Mouse (Mus musculus) gastrocnemius, adult 2 months (tissue): ENCODE data around the gene Myo9a. TPM values are rescaled to one million over a fixed set of nuclear protein-coding genes. Genes with fewer than 3 reads are reported as not detected.
"Not testable (repeated sequence)": the region's sequence is repeated elsewhere in the genome, so short reads cannot be mapped to it uniquely, and the experiment has no call there.

Source experiments
- DNase-seq: peaks from one replicate; pipeline ENCODE4 v3.0.0; 2022
- H3K27ac ChIP-seq: fragments of 200-600 bp; 2 replicates; pipeline ENCODE4 v1.8.1; 2022; ENCODE audit warnings: mild to moderate bottlenecking
- H3K4me3 ChIP-seq: fragments of 200-600 bp; 2 replicates; pipeline ENCODE4 v1.8.1; 2022; ENCODE audit warnings: mild to moderate bottlenecking, moderate library complexity
- CTCF ChIP-seq: fragments of 200-600 bp; IDR thresholded peaks from 2 replicates; pipeline ENCODE4 v1.8.1; 2022; ENCODE audit warnings: antibody characterized with exemption, mild to moderate bottlenecking, moderate library complexity
- intact Hi-C: fragments of 180-260 bp; cut with DNase I; formaldehyde crosslinking; loops from one replicate; pipeline ENCODE4 v1.15.1; 2025
- total RNA-seq, 2 experiments: library from RNA; stranded (reverse); gene quantifications; 2 replicates each; pipeline ENCODE4 v1.2.3; 2021

Gene Myo9a
- total RNA-seq, 2 experiments from 2014 or later: 9.3 to 10.7 TPM

DNA sequence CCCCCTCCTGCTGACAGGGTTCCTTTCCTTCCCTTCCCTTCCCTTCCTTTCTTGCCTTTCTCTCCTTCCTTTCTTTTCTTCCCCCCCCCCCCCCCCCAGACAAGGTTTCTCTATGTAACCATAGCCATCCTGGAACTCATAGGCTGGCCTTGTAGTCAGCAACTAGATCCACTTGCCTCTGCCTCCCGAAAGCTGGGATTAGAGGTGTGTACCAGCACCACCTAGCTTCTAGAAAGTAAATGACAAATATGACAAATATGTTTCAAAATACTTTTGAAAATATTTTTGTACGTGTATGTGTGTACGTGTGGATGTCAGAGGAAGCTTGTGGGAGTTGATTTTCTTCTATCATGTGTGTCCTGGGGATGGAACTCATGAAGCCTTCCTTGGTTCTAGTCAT lies 9.8 kb downstream of the Myo9a start:
- peak; percentile 21 for DNase-seq
- Histone ChIP-seq H3K27ac (no peak overlapping the region), H3K4me3 (no peak overlapping the region)
- intact Hi-C loops: no loop called here
- TF ChIP-seq CTCF: peak; percentile 53

DNA sequence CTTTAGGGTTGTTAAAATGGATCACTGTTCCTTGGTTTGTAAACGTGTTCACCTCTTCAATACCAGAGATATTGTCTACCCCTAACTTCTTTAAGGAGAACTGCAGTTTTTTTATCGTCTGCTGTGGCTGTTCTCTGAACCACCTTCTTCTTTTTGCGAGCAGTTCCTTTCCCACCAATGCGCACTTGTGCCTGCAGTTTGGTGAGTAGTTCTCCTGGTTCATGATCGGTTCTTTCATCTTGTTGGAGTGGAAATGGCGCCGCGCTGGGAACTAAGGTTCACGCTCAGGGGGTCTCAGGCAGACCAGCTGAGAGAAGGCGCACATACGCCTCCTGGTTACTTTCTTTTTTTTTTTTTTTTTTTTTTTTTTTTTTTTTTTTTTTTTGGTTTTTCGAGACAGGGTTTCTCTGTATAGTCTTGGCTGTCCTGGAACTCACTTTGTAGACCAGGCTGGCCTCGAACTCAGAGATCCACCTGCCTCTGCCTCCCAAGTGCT lies 16.3 kb downstream of the Myo9a start:
- DNase-seq, H3K4me3 ChIP-seq, H3K27ac ChIP-seq, intact Hi-C loops: not testable (repeated sequence)

DNA sequence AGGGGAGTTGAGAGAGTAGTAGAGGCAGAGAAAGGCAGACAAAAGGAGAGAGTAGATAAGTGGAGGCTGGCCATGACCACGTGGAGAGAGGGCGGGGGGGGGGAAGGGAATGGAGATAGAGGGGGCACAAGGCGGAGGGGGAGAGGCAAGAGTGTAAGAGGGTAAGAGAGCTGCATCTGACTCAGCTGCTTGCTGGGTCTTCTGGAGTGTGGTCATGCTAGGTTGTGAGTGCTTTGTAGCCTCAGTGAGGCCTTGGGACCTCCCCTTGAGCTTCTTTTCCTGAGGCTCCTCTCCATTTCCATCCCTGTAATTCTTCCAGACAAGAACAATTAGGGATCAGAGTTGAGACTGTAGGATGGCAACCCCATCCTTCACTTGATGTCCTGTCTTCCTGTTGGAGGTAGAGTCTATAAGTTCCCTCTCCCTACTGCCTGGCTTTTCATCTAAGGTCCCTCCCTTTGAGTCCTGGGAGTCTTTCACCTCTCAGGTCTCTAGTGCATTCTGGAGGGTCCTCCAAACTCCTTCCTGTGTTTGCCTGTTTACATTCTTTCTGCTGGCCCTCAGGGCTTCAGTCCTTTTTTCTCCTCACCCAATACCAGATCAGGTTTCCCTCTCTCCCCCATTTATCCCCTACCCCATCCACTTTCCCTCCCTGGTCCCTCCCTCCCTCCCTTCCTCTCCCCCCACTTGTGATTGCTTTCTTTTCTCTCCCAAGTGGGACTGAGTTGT lies 55.5 kb downstream of the Myo9a start:
- intact Hi-C loops, H3K4me3 ChIP-seq, H3K27ac ChIP-seq, DNase-seq: not testable (repeated sequence)

DNA sequence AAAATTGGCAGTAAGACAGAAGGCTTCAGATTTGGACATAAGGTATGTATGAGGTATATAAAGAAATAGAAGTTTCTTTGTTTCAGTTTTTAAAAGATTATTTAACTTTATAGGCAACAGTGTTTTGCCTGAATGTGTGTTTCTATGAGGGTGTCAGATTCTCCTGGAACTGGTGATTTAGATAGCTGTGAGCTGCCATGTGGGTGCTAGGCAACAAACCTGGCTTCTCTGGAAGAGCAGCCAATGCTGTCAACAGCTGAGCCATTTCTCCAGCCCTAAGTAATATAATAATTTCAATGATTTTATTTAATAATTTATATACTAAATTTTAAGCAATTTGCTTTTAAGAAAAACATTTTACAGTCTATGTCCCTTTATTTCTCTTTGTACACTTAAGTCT lies 133.9 kb downstream of the Myo9a start:
- Histone ChIP-seq H3K4me3 (no peak overlapping the region), H3K27ac (no peak overlapping the region)
- DNase-seq: no peak
- intact Hi-C loops: no loop called here
- no peak for TF ChIP-seq CTCF

DNA sequence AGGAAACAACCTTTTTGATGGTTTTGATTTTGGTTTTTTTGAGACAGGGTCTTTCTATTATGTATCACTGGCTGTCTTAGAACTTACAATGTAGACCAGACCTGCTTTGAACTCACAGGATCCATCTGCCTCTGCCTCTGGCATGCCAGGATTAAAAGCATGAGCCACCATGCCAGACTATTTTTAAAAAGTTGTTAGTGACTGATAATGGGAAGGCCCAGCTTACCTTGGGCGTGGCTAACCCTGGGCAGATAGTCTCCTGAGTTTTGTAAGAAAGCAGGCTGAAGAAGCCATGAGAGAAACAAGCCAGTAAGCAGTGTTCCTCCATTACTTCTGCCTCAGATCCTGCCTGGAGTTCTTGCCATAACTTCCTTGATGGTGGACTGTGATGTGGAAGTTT lies 152.7 kb downstream of the Myo9a start:
- intact Hi-C loops: no loop called here
- Histone ChIP-seq H3K27ac (no peak overlapping the region), H3K4me3 (no peak overlapping the region)
- no peak for TF ChIP-seq CTCF
- no peak for DNase-seq

DNA sequence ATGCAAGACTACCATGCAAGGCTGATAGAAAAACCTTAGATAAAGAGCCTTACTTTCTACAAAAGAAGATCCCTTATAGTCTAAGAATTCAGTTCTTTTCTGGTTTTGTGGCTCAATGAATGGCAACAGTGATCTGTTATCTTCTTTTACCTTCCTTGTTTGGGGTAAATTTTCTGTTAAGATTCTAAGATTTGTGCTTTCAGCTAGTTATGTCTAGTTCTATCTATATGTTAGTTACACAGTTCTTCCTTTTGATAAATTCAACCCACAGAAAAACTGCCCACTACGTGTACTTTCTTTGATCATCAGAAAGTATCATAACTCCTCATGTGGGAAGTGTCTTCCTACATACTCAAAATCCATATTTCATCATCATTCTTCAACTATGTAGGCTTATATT lies 164.1 kb downstream of the Myo9a start:
- no peak for TF ChIP-seq CTCF
- H3K4me3 ChIP-seq: no peak overlapping the region
- intact Hi-C loops: no loop called here
- DNase-seq: no peak
- H3K27ac ChIP-seq: no peak overlapping the region

DNA sequence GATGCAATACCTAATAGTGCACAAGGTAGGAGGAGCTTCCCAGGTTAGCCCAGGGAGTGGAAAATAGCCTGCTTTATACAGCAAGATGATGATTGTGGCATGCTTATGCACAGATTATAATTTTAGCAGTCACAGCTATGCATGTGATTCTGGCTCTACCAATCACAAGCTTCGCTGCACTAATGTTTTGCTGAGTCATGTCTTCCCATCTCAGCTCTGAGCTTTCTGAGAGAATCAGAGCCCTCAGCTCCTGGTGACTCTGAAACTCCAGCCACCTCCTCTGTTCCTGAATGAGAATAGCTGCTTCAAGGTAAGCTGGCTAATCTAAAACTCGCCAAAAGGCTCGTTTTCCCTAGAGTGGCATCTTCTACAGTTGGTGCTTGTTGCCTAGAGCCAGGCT lies 179.6 kb downstream of the Myo9a start:
- no peak for DNase-seq
- intact Hi-C loops: no loop called here
- no peak for TF ChIP-seq CTCF
- Histone ChIP-seq H3K27ac (no peak overlapping the region), H3K4me3 (no peak overlapping the region)

DNA sequence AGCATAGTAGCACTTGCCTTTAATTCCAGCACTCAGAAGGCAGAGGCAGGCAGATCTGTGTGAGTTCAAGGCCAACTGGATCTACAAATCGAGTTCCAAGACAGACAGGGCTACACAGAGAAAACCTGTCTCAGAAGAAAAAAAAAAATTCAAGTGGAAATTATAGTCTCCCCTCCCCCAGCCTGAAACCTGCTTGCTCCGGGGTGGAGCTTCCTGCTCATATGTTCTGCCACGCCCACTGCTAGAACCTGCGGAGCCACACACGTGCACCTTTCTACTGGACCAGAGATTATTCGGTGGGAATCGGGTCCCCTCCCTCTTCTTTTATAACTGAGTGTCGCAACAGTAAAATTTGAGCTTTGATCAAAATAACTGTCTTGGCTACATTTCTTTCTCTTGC lies 185.2 kb downstream of the Myo9a start:
- H3K4me3 ChIP-seq, intact Hi-C loops, DNase-seq, H3K27ac ChIP-seq: not testable (repeated sequence)

DNA sequence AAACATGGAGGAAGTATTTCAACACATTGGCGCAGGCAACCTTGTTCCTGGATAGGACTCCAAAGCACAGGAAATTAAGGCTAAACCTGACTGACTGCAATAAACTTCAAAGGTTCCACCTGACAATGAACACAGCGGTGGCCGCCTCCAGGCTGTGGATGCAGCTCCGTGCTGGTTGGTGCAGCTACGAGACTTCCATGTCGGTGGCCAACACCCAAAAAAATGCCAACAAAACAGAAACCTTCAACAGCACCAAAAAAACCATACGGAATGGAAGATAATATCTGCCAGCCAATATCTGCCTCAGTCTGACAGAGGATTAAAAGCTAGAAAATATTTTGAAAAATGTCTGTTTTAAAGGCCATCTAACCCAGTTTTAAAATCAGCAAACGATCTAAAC lies 187.8 kb downstream of the Myo9a start:
- intact Hi-C loops: no loop called here
- no peak overlapping the region for H3K4me3 ChIP-seq
- DNase-seq: no peak
- H3K27ac ChIP-seq: no peak overlapping the region
- no peak for TF ChIP-seq CTCF

DNA sequence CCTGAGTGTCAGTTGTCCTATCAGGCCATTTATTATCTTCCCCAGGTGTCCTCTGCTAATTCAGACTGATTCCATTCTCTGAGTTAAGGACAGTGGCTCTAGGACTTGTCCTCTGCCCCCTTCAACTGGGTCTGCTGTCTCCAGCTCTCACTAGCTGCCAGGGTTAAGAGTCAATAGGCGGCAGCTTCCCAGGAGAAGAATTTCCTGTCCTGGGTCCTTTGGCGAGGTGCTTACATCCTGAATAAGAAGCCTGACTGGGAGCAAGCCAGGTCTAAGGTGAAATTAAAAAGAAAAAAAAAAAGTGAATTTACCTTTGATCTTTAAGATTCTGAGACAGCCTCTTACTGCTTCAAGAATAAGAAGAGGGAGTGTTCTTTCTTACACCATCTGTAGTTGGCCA lies 189.0 kb downstream of the Myo9a start:
- no peak for TF ChIP-seq CTCF
- no peak for DNase-seq
- intact Hi-C loops: no loop called here
- H3K27ac ChIP-seq: no peak overlapping the region
- no peak overlapping the region for H3K4me3 ChIP-seq

DNA sequence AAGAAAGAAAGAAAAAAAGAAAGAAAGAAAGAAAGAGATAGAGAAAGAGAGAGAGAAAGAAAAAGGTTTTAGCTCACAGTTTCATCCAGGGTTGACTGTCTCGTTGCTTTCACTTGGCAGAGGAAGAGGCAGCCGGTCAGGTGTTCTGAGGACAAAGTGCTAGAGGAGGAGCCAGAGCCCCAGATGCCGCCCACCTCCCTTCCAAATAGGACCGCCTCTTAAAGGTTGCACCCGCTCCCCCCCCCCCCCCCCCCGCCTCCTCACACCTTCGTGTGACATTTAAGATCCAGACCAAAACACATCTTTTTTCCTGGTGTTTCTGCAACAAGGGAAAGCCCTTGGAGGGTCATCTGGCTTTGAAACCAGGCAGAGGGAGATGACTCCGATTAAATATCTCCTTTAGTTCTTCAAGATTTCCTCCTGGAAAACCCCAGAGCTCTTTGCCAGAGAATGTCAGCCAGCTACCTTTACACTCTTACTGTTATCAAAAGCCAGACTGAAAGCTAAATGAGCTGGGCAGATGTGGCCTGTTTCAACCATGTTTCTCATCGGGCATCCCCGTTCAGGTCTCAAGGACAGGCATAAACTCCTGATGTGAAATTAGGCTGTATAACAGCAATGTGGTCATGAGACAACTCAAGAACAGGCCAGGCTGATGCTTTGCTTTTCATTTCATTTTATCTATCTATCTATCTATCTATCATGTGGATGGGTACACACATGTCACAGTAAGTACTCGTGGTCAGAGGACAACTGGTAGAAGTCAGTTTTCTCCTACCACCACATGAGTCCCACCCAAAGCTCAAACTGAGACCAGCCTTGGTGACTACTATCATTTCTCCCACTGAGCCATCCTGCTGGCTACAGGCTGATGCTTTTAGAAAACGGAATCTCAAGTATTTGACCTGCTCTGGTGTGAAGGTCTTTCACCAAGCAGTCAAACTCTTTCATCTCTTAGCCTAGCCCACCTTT lies 190.5 kb downstream of the Myo9a start:
- no peak overlapping the region for H3K4me3 ChIP-seq
- no peak overlapping the region for H3K27ac ChIP-seq
- intact Hi-C loops: no loop called here
- no peak for DNase-seq
- TF ChIP-seq CTCF: no peak

DNA sequence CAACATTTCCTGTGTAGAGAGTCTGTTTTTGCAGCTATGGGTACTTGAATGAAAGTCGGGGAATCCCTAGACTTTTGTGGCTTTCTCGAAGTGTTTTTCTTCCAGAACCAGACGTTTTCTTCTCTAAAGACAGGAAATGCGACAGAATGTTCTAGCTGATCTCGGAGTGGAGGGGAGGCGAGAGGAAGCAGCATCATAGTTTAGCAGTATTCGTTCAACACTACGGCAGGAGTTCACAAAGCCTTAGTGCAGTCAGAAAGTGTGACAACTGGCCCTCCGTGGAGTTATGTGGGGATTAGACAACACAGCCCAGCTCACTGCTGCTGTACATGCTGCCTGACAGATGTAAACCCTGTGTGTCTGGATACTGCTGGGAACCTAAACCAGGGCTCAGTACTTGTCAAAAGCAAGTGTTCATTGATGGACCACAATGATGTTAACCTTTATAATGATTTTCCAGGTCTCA lies 191.2 kb downstream of the Myo9a start:
- DNase-seq: no peak

DNA sequence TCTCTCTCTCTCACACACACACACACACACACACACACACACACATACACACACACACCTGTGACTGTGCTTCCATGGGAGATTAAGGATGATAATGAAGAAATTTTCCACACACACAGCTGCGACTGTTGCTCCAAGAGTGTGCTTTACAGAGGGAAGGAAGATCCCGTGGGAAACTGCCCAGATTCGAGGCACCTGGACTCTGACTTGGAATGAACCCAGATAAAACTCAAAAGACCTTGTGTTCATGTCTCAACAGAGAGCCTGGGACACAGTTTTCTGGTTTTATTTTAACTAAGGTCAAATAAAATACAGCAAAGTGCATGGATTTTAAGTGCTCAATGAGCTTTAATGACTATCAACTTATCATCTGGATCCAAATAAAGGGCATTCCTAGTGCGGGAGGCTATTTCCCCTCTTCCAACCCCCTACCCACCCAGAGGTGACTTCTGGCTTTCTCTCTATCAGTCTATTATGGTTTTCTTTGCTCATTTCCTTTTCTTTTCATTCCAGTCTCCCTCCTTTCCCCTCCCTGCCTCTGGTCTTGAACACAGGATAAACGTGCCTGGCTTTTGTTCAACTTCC lies 191.9 kb downstream of the Myo9a start:
- no peak overlapping the region for H3K27ac ChIP-seq
- TF ChIP-seq CTCF: no peak
- intact Hi-C loops: no loop called here
- H3K4me3 ChIP-seq: no peak overlapping the region
- no peak for DNase-seq

More for the DNA sequence above, 191.2 kb downstream of the Myo9a start:
- Histone ChIP-seq H3K4me3 (no peak overlapping the region), H3K27ac (no peak overlapping the region)
- intact Hi-C loops: no loop called here
- TF ChIP-seq CTCF: no peak
